Mouse (Mus musculus): ENCODE results near the gene Spata25. TPM values are rescaled to one million over a fixed set of nuclear protein-coding genes. Genes with fewer than 3 reads are reported as not detected.

Gene Spata25
- polyA plus RNA-seq, 1 experiment: 0.40 TPM

DNA sequence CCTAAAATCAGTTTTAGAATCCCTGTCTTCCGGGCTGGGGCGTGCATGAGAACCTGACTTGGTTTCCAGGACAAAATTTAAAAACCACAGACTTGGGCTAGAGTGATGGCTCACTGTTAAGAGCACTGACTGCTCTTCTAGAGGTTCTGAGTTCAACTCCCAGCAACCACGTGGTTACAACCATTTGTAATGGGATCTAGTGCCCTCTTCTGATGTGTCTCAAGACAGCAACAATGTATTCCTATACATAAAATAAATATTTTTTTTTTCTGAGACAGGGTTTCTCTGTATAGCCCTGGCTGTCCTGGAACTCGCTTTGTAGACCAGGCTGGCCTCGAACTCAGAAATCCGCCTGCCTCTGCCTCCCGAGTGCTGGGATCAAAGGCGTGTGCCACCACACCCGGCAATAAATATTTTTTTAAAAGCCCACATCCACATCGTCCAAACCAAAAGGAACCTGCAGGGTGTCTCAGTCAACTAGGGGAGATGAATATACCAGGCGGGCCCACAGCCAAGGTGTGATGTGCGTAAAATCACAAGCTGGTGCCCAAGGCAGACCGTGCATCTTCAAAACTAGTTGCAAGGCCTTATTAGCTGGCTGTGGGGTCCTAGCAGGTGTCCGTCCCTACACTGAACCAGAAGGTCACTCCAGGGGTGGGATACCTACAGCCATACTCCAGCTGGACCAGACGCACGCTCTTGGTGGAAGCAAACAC, 3.9 kb upstream of the Spata25 start:
- peak overlapping the region; percentile 15 for H3K27ac ChIP-seq (ENCODE audit: insufficient read depth, low read length)
- no peak for DNase-seq (ENCODE audit: low read depth in 1 of 2, low spot score in 2 of 2)
- 60% methylated on average over 16 of the region's 16 CpGs for WGBS
- H3K36me3 ChIP-seq (ENCODE audit: control insufficient read depth, insufficient read depth, low read length): peaks cover 14% of the 10 kb centered on the region
- no peaks in the 10 kb centered on the region for H3K27me3 ChIP-seq (ENCODE audit: control insufficient read depth, insufficient read depth, low read length)
- no peak for TF ChIP-seq POLR2A (IDR thresholded peaks at IDR 0.05; ENCODE audit: low read depth, low read length)
- TF ChIP-seq CTCF (IDR thresholded peaks at IDR 0.05; ENCODE audit: extremely low read depth, insufficient read depth, insufficient read length, insufficient replicate concordance): no peak
- H3K4me1 ChIP-seq (ENCODE audit: control insufficient read depth, insufficient read depth, insufficient read length): peaks cover 5% of the 10 kb centered on the region; the same call in 1 of the 2 replicates
- no peak overlapping the region for H3K4me3 ChIP-seq (ENCODE audit: extremely low read depth, insufficient read depth, insufficient read length)

DNA sequence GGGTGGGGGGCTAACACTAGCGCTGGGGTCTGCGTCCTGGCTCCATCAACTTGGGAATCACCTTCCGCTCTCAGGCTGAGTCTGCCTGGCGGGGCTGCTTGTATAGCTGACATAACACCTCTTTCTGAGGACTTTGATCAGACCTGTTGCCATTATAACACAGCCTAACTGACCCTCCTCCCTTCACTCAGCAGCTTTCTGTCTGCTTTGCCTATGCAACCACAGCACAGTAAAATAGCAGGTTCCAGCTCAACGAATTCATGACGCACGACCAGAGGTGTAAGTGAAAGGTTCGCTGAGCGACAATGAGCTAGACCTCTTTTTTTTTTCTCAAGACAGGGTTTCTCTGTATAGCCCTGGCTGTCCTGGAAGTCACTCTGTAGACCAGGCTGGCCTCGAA, 2.7 kb upstream of the Spata25 start:
- H3K27ac ChIP-seq (ENCODE audit: insufficient read depth, low read length): no peak overlapping the region
- TF ChIP-seq CTCF (IDR thresholded peaks at IDR 0.05; ENCODE audit: extremely low read depth, insufficient read depth, insufficient read length, insufficient replicate concordance) (no peak), POLR2A (IDR thresholded peaks at IDR 0.05; ENCODE audit: low read depth, low read length) (no peak)
- peak in 1 of 2 experiments; percentile 45 for DNase-seq (ENCODE audit: low read depth in 1 of 2, low spot score in 2 of 2)

DNA sequence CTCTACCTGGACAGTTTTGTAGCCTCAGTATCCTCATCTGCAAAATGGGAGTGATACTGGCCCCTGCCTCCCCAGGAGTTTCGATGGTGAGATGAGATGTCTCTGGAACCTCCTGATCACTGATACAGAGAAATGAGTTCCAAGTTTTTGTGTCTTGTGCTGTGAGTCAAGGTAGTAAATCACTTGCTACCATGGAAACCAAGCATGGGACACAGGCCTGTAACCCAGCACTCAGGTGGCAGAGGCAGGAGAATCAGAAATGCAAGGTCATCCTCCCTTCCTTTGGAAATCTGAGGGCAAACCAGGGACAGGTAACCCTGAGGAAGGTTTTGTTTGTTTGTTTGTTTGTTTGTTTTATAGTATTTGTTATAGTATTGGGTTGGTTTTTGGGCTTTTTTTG, 753 bp upstream of the Spata25 start:
- 97% methylated on average over 1 of the region's 1 CpGs for WGBS

More for the DNA sequence above, 2.7 kb upstream of the Spata25 start:
- peaks cover 13% of the 10 kb centered on the region for H3K36me3 ChIP-seq (ENCODE audit: control insufficient read depth, insufficient read depth, low read length)
- peaks cover 5% of the 10 kb centered on the region; the same call in 1 of the 2 replicates for H3K4me1 ChIP-seq (ENCODE audit: control insufficient read depth, insufficient read depth, insufficient read length)
- no peaks in the 10 kb centered on the region for H3K27me3 ChIP-seq (ENCODE audit: control insufficient read depth, insufficient read depth, low read length)
- H3K4me3 ChIP-seq (ENCODE audit: extremely low read depth, insufficient read depth, insufficient read length): no peak overlapping the region
- 71% methylated on average over 10 of the region's 10 CpGs for WGBS

DNA sequence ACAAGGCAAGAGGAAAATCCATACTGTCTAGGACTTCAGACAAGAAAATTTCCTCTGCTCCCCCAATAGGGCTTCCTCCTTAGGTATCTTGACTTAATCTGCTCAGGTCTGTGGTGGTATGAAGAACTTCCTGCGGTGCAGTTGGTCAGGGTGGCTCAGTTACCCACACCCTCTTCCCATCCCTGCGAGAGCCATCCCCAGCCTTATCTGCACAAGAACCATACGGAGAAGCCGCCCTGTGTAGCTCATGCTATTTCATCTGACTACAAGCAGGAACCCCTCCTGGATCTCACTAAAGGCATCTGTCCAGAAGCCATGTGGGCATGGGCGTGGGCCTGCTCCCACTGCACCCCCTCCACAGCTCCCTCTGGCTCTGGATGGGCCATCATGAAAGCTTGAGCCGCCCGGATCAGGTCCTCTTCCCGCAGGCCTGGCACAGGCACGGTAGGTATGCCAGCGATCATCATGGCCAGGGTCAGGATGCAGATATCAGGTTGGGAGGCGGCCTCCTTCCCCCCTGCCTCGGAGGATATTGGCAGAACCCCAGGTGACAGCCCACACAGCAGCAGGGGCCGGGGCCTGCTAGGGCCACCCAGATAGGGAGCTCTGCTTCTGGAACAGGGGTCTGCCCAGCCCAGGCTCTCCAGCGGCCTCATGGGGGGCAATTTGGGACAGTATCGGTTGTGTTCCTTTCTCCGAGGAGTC, 1.0 kb downstream of the Spata25 start:
- no peaks in the 10 kb centered on the region for H3K27me3 ChIP-seq (ENCODE audit: control insufficient read depth, insufficient read depth, low read length)
- DNase-seq (ENCODE audit: low read depth in 1 of 2, low spot score in 2 of 2): no peak
- H3K4me3 ChIP-seq (ENCODE audit: extremely low read depth, insufficient read depth, insufficient read length): no peak overlapping the region
- peaks cover 21% of the 10 kb centered on the region for H3K36me3 ChIP-seq (ENCODE audit: control insufficient read depth, insufficient read depth, low read length)
- TF ChIP-seq POLR2A (IDR thresholded peaks at IDR 0.05; ENCODE audit: low read depth, low read length): no peak
- no peak overlapping the region for H3K27ac ChIP-seq (ENCODE audit: insufficient read depth, low read length)
- no peaks in the 10 kb centered on the region for H3K4me1 ChIP-seq (ENCODE audit: control insufficient read depth, insufficient read depth, insufficient read length)
- WGBS: 88% methylated on average over 15 of the region's 16 CpGs

More for the DNA sequence above, 753 bp upstream of the Spata25 start:
- Histone ChIP-seq H3K36me3 (ENCODE audit: control insufficient read depth, insufficient read depth, low read length) (peaks cover 21% of the 10 kb centered on the region), H3K4me3 (ENCODE audit: extremely low read depth, insufficient read depth, insufficient read length) (no peak overlapping the region), H3K27me3 (ENCODE audit: control insufficient read depth, insufficient read depth, low read length) (no peaks in the 10 kb centered on the region), H3K27ac (ENCODE audit: insufficient read depth, low read length) (no peak overlapping the region), H3K4me1 (ENCODE audit: control insufficient read depth, insufficient read depth, insufficient read length) (no peaks in the 10 kb centered on the region)
- no peak for DNase-seq (ENCODE audit: low read depth in 1 of 2, low spot score in 2 of 2)
- TF ChIP-seq CTCF (IDR thresholded peaks at IDR 0.05; ENCODE audit: extremely low read depth, insufficient read depth, insufficient read length, insufficient replicate concordance) (no peak), POLR2A (IDR thresholded peaks at IDR 0.05; ENCODE audit: low read depth, low read length) (no peak)

DNA sequence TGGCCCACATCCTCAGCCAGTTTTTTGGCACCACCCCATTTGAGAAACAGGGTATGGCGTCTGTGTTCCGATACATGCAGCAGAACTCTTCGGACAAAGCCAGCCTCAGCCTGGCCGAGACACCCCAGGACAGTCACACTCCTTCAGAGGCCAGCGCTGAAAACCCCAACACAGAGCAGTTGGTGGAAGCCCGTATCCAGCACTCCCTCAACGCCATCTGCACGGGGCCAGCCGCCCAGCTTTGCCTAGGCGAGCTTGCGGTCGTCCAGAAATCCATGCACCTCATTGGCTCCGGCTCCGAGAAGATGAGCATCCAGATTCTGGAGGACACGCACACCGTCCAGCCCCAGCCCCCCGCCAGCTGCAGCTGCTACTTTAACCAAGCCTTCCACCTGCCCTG, 2.8 kb downstream of the Spata25 start:
- WGBS: 97% methylated on average over 17 of the region's 17 CpGs
- H3K27me3 ChIP-seq (ENCODE audit: control insufficient read depth, insufficient read depth, low read length): no peaks in the 10 kb centered on the region
- DNase-seq (ENCODE audit: low read depth in 1 of 2, low spot score in 2 of 2): no peak
- peaks cover 24% of the 10 kb centered on the region for H3K36me3 ChIP-seq (ENCODE audit: control insufficient read depth, insufficient read depth, low read length)
- no peak overlapping the region for H3K27ac ChIP-seq (ENCODE audit: insufficient read depth, low read length)
- TF ChIP-seq CTCF (IDR thresholded peaks at IDR 0.05; ENCODE audit: extremely low read depth, insufficient read depth, insufficient read length, insufficient replicate concordance) (no peak), POLR2A (IDR thresholded peaks at IDR 0.05; ENCODE audit: low read depth, low read length) (no peak)
- H3K4me3 ChIP-seq (ENCODE audit: extremely low read depth, insufficient read depth, insufficient read length): no peak overlapping the region
- no peaks in the 10 kb centered on the region for H3K4me1 ChIP-seq (ENCODE audit: control insufficient read depth, insufficient read depth, insufficient read length)

DNA sequence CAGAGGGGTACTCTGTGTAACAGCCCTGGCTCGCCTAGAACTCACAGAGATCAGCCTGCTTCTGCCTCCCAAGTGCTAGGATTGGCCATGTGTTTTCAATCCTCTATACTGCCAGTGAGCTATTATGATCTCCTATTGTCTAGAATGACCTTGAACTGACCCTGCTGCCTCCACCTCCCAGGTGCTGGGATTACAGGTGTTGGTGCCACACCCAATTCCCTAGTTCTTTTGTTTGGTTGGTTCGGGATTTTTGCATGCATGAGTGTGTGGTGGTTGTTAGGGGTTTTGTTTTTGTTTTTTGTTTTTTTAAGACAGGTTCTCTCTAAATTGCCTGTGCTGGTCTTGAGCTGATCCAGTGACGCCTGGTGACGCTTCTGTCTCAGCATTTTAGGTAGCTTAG, 4.4 kb downstream of the Spata25 start:
- 87% methylated on average over 4 of the region's 4 CpGs for WGBS
- H3K27ac ChIP-seq (ENCODE audit: insufficient read depth, low read length): no peak overlapping the region
- H3K36me3 ChIP-seq (ENCODE audit: control insufficient read depth, insufficient read depth, low read length): peaks cover 27% of the 10 kb centered on the region
- no peak overlapping the region for H3K4me3 ChIP-seq (ENCODE audit: extremely low read depth, insufficient read depth, insufficient read length)
- no peaks in the 10 kb centered on the region for H3K4me1 ChIP-seq (ENCODE audit: control insufficient read depth, insufficient read depth, insufficient read length)
- no peaks in the 10 kb centered on the region for H3K27me3 ChIP-seq (ENCODE audit: control insufficient read depth, insufficient read depth, low read length)
- no peak for DNase-seq (ENCODE audit: low read depth in 1 of 2, low spot score in 2 of 2)
- TF ChIP-seq CTCF (IDR thresholded peaks at IDR 0.05; ENCODE audit: extremely low read depth, insufficient read depth, insufficient read length, insufficient replicate concordance) (no peak), POLR2A (IDR thresholded peaks at IDR 0.05; ENCODE audit: low read depth, low read length) (no peak)

DNA sequence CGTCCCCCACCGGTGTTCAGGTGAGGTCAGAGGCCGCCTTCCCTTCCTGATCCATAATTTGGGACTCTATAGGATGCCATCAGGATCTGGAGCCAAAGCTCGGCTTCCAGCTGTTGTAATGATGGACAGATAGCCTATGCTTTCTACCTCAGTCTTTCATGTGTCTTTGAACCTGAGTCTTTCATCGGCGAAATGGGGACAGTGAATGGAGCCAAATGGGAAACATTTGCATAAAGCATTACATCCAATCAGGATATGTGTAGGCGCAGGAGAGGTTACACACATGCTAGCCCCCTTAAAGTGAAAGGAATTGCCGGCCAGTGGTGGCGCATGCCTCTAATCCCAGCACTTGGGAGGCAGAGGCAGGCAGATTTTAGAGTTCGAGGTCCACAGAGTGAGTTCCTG, 5.2 kb downstream of the Spata25 start:
- TF ChIP-seq POLR2A (IDR thresholded peaks at IDR 0.05; ENCODE audit: low read depth, low read length) (no peak), CTCF (IDR thresholded peaks at IDR 0.05; ENCODE audit: extremely low read depth, insufficient read depth, insufficient read length, insufficient replicate concordance) (no peak)
- H3K27ac ChIP-seq (ENCODE audit: insufficient read depth, low read length): peak overlapping the region; percentile 84
- under 1% methylated on average over 10 of the region's 10 CpGs for WGBS
- peak overlapping the region; percentile 97 for H3K4me3 ChIP-seq (ENCODE audit: extremely low read depth, insufficient read depth, insufficient read length)
- H3K36me3 ChIP-seq (ENCODE audit: control insufficient read depth, insufficient read depth, low read length): peaks cover 27% of the 10 kb centered on the region
- no peaks in the 10 kb centered on the region for H3K4me1 ChIP-seq (ENCODE audit: control insufficient read depth, insufficient read depth, insufficient read length)
- DNase-seq (ENCODE audit: low read depth in 1 of 2, low spot score in 2 of 2): no peak
- no peaks in the 10 kb centered on the region for H3K27me3 ChIP-seq (ENCODE audit: control insufficient read depth, insufficient read depth, low read length)

All from spleen, adult 2 months (tissue).